Mouse (Mus musculus) E14TG2a.4 (cell line): ENCODE data around the gene E130308A19Rik.

Experiments
- CTCF ChIP-seq: conservative IDR thresholded peaks from 2 replicates; pipeline ENCODE4 v1.5.1; 2014; ENCODE audit warnings: low read length
- NANOG ChIP-seq: IDR thresholded peaks from 2 replicates; pipeline ENCODE4 v1.6.1; 2014; ENCODE audit warnings: borderline replicate concordance, low read length, mixed read lengths
- POU5F1 ChIP-seq: IDR thresholded peaks from 2 replicates; pipeline ENCODE4 v1.6.1; 2014; ENCODE audit warnings: low read length, borderline replicate concordance

- TF ChIP-seq CTCF (no peak), POU5F1 (no peak), NANOG (no peak)
Observed at GRCm38 (mm10) chr4:59731544-59731943, 105.5 kb downstream of the E130308A19Rik start.
